Mouse (Mus musculus) urinary bladder, postnatal 25 days (tissue): ENCODE measurements around the gene Cxxc4.
A peak's percentile ranks its signal among the peaks of the same experiment; 100 is the strongest.
"Not testable (repeated sequence)": the region's sequence is repeated elsewhere in the genome, so short reads cannot be mapped to it uniquely, and the experiment has no call there.

ENCODE experiments used
- DNase-seq: peaks from one replicate; pipeline ENCODE4 v3.0.0; 2022; ENCODE audit warnings: low spot score

Cxxc4 gene

GRCm38 (mm10) chr3:134236414-134237112 lies at the start of gene Cxxc4:
Gene Cxxc4, plus strand, starts transcription at chr3:134236484.
- DNase-seq: no peak

- DNase-seq: no peak
Measured at GRCm38 (mm10) chr3:134188979-134189946, 47.0 kb upstream of the Cxxc4 start.

- no peak for DNase-seq
Measured at GRCm38 (mm10) chr3:134190046-134190445, 46.2 kb upstream of the Cxxc4 start.

- DNase-seq: no peak
Measured at GRCm38 (mm10) chr3:134199892-134200291, 36.4 kb upstream of the Cxxc4 start.

- no peak for DNase-seq
Measured at GRCm38 (mm10) chr3:134206624-134207023, 29.7 kb upstream of the Cxxc4 start.

- no peak for DNase-seq
Measured at GRCm38 (mm10) chr3:134210950-134211349, 25.3 kb upstream of the Cxxc4 start.

GRCm38 (mm10) chr3:134219881-134220280 lies 16.4 kb upstream of the Cxxc4 start:
- DNase-seq: not testable (repeated sequence)

- no peak for DNase-seq
Measured at GRCm38 (mm10) chr3:134221002-134221401, 15.3 kb upstream of the Cxxc4 start.

GRCm38 (mm10) chr3:134222593-134222992 lies 13.7 kb upstream of the Cxxc4 start:
- DNase-seq: no peak

GRCm38 (mm10) chr3:134223956-134224355 lies 12.3 kb upstream of the Cxxc4 start:
- no peak for DNase-seq

- DNase-seq: no peak
Measured at GRCm38 (mm10) chr3:134225928-134226327, 10.4 kb upstream of the Cxxc4 start.

GRCm38 (mm10) chr3:134232753-134233152 lies 3.5 kb upstream of the Cxxc4 start:
- DNase-seq: no peak

- DNase-seq: peak; percentile 20
Measured at GRCm38 (mm10) chr3:134235491-134236413, 532 bp upstream of the Cxxc4 start.

- no peak for DNase-seq
Measured at GRCm38 (mm10) chr3:134237113-134237805, 975 bp downstream of the Cxxc4 start.

GRCm38 (mm10) chr3:134238621-134239310 lies 2.5 kb downstream of the Cxxc4 start:
- no peak for DNase-seq

- no peak for DNase-seq
Measured at GRCm38 (mm10) chr3:134239321-134239970, 3.2 kb downstream of the Cxxc4 start.

GRCm38 (mm10) chr3:134239971-134240717 lies 3.9 kb downstream of the Cxxc4 start:
- DNase-seq: peak; percentile 22

- DNase-seq: no peak
Measured at GRCm38 (mm10) chr3:134240718-134241025, 4.4 kb downstream of the Cxxc4 start.

- DNase-seq: no peak
Measured at GRCm38 (mm10) chr3:134243168-134243849, 7.0 kb downstream of the Cxxc4 start.
